Mouse (Mus musculus) heart, embryonic 15.5 days (tissue): ENCODE measurements at regions not wholly inside any gene's neighbourhood (a gene's known extent, or its start where the extent isn't known, plus 50 kb on each side); places are given as distances from the start of the nearest gene placed in this dataset.

Experiments used
- ATAC-seq: fragments of 200-750 bp; cut with Nextera tagmentation; replicated peaks from 2 replicates; pipeline ENCODE4 v1.8.0; 2017; ENCODE audit warnings: low read depth, moderate TSS enrichment; ENCODE audit not compliant: insufficient number of reproducible peaks, insufficient read depth, low FRiP score
- H3K27ac ChIP-seq: fragments of 300-500 bp; sonication (generic); 2 replicates; pipeline ENCODE4 v1.5.1; 2015; ENCODE audit warnings: mild to moderate bottlenecking, inconsistent platforms
- H3K27me3 ChIP-seq: fragments of 300-500 bp; sonication (generic); 2 replicates; pipeline ENCODE4 v1.6.1; 2015; ENCODE audit warnings: inconsistent platforms
- H3K36me3 ChIP-seq: fragments of 300-500 bp; sonication (generic); 2 replicates; pipeline ENCODE4 v1.6.1; 2015; ENCODE audit warnings: mild to moderate bottlenecking, inconsistent platforms
- H3K4me1 ChIP-seq: fragments of 300-500 bp; sonication (generic); replicated peaks from 2 replicates; pipeline ENCODE4 v1.6.1; 2015; ENCODE audit warnings: inconsistent platforms
- H3K4me2 ChIP-seq: fragments of 300-500 bp; sonication (generic); 2 replicates; pipeline ENCODE4 v1.6.1; 2015; ENCODE audit warnings: inconsistent platforms, mild to moderate bottlenecking, moderate library complexity
- H3K4me3 ChIP-seq: fragments of 300-500 bp; sonication (generic); 2 replicates; pipeline ENCODE4 v1.5.1; 2015; ENCODE audit warnings: mild to moderate bottlenecking, inconsistent platforms
- H3K9ac ChIP-seq: fragments of 300-500 bp; sonication (generic); 2 replicates; pipeline ENCODE4 v1.6.1; 2015; ENCODE audit warnings: mild to moderate bottlenecking, inconsistent platforms
- H3K9me3 ChIP-seq: fragments of 300-500 bp; sonication (generic); replicated peaks from 2 replicates; pipeline ENCODE4 v1.6.1; 2016; ENCODE audit warnings: inconsistent platforms
- WGBS: fragments of 180-500 bp; shearing (Covaris S2); methylation state at CpG from one replicate; pipeline ENCODE4 v1.1.7; 2015; ENCODE audit warnings: mixed read lengths; 5-methylcytosine and 5-hydroxymethylcytosine counted together

- H3K27me3 ChIP-seq, result peaks cover 59% of the 10 kb centered on the region
- no peak for ATAC-seq
- 80% methylated on average over 3 of the region's 3 CpGs for WGBS
These were observed 156.5 kb downstream of the Rplp1 start for GRCm38 (mm10) chr9:61757806-61758205.

GRCm38 (mm10) chr9:61756801-61757342 lies 157.5 kb downstream of the Rplp1 start:
- WGBS, result 58% methylated on average over 24 of the region's 24 CpGs
- no peaks in the 10 kb centered on the region for H3K36me3 ChIP-seq
- H3K27ac ChIP-seq, result no peak overlapping the region
- H3K27me3 ChIP-seq, result peaks cover 57% of the 10 kb centered on the region
- no peak overlapping the region for H3K4me2 ChIP-seq
- no peaks in the 10 kb centered on the region for H3K9me3 ChIP-seq
- H3K9ac ChIP-seq, result no peak overlapping the region
- H3K4me1 ChIP-seq, result peaks cover 9% of the 10 kb centered on the region
- ATAC-seq, result no peak
- no peak overlapping the region for H3K4me3 ChIP-seq

More at GRCm38 (mm10) chr9:61757806-61758205, 156.5 kb downstream of the Rplp1 start:
- Histone ChIP-seq H3K4me1 (peaks cover 9% of the 10 kb centered on the region), H3K27ac (no peak overlapping the region), H3K9me3 (no peaks in the 10 kb centered on the region), H3K9ac (no peak overlapping the region), H3K36me3 (no peaks in the 10 kb centered on the region), H3K4me2 (no peak overlapping the region), H3K4me3 (no peak overlapping the region)

GRCm38 (mm10) chr9:61756224-61756800 lies 158.0 kb downstream of the Rplp1 start:
- Histone ChIP-seq H3K4me2 (no peak overlapping the region), H3K4me3 (no peak overlapping the region), H3K9me3 (no peaks in the 10 kb centered on the region), H3K27me3 (peaks cover 55% of the 10 kb centered on the region), H3K27ac (no peak overlapping the region), H3K9ac (no peak overlapping the region), H3K4me1 (peaks cover 9% of the 10 kb centered on the region), H3K36me3 (no peaks in the 10 kb centered on the region)
- 68% methylated on average over 15 of the region's 15 CpGs for WGBS
- no peak for ATAC-seq

- H3K36me3 ChIP-seq, result no peaks in the 10 kb centered on the region
- H3K27me3 ChIP-seq, result peaks cover 48% of the 10 kb centered on the region
- no peak for ATAC-seq
These were observed 159.0 kb downstream of the Rplp1 start for GRCm38 (mm10) chr9:61755311-61755710.

GRCm38 (mm10) chr9:61753795-61754194 lies 160.5 kb downstream of the Rplp1 start:
- no peak overlapping the region for H3K9ac ChIP-seq
- no peaks in the 10 kb centered on the region for H3K36me3 ChIP-seq
- no peak overlapping the region for H3K27ac ChIP-seq
- ATAC-seq, result no peak
- WGBS, result 28% methylated on average over 10 of the region's 10 CpGs
- H3K4me3 ChIP-seq, result no peak overlapping the region
- H3K9me3 ChIP-seq, result no peaks in the 10 kb centered on the region
- peaks cover 34% of the 10 kb centered on the region for H3K27me3 ChIP-seq
- peaks cover 9% of the 10 kb centered on the region for H3K4me1 ChIP-seq
- H3K4me2 ChIP-seq, result 0 out of 2 replicates have a peak overlapping the region, but pooled peaks have one; percentile 22

More at GRCm38 (mm10) chr9:61755311-61755710, 159.0 kb downstream of the Rplp1 start:
- WGBS, result 89% methylated on average over 3 of the region's 3 CpGs
- H3K9me3 ChIP-seq, result no peaks in the 10 kb centered on the region
- no peak overlapping the region for H3K4me2 ChIP-seq
- H3K27ac ChIP-seq, result no peak overlapping the region
- peaks cover 9% of the 10 kb centered on the region for H3K4me1 ChIP-seq
- no peak overlapping the region for H3K4me3 ChIP-seq
- no peak overlapping the region for H3K9ac ChIP-seq

GRCm38 (mm10) chr9:61749201-61749600 lies 165.1 kb downstream of the Rplp1 start:
- no peak overlapping the region for H3K27ac ChIP-seq
- no peaks in the 10 kb centered on the region for H3K9me3 ChIP-seq
- H3K4me3 ChIP-seq, result no peak overlapping the region
- no peak overlapping the region for H3K9ac ChIP-seq
- 0 out of 2 replicates have a peak, but pooled peaks cover 6% of the 10 kb centered on the region for H3K27me3 ChIP-seq
- WGBS, result 88% methylated on average over 4 of the region's 4 CpGs
- peaks cover 14% of the 10 kb centered on the region for H3K4me1 ChIP-seq
- no peak overlapping the region for H3K4me2 ChIP-seq
- H3K36me3 ChIP-seq, result no peaks in the 10 kb centered on the region
- no peak for ATAC-seq

GRCm38 (mm10) chr9:61748416-61748815 lies 165.9 kb downstream of the Rplp1 start:
- Histone ChIP-seq H3K4me3 (no peak overlapping the region), H3K4me1 (peaks cover 9% of the 10 kb centered on the region), H3K4me2 (no peak overlapping the region), H3K27ac (no peak overlapping the region), H3K9ac (no peak overlapping the region), H3K36me3 (no peaks in the 10 kb centered on the region), H3K9me3 (no peaks in the 10 kb centered on the region), H3K27me3 (no peaks in the 10 kb centered on the region)
- ATAC-seq, result no peak

GRCm38 (mm10) chr9:61746401-61746800 lies 167.9 kb downstream of the Rplp1 start:
- H3K4me1 ChIP-seq, result peaks cover 9% of the 10 kb centered on the region
- peaks cover 5% of the 10 kb centered on the region for H3K27me3 ChIP-seq
- ATAC-seq, result no peak
- WGBS, result 45% methylated on average over 6 of the region's 6 CpGs
- H3K27ac ChIP-seq, result no peak overlapping the region
- no peak overlapping the region for H3K4me2 ChIP-seq
- no peak overlapping the region for H3K9ac ChIP-seq
- H3K4me3 ChIP-seq, result no peak overlapping the region
- no peaks in the 10 kb centered on the region for H3K36me3 ChIP-seq
- H3K9me3 ChIP-seq, result no peaks in the 10 kb centered on the region

GRCm38 (mm10) chr9:61745301-61745801 lies 169.0 kb downstream of the Rplp1 start:
- H3K9me3 ChIP-seq, result no peaks in the 10 kb centered on the region
- H3K36me3 ChIP-seq, result no peaks in the 10 kb centered on the region
- ATAC-seq, result no peak
- H3K4me1 ChIP-seq, result peaks cover 9% of the 10 kb centered on the region
- no peak overlapping the region for H3K9ac ChIP-seq
- peaks cover 8% of the 10 kb centered on the region for H3K27me3 ChIP-seq
- H3K27ac ChIP-seq, result no peak overlapping the region
- H3K4me3 ChIP-seq, result no peak overlapping the region
- 27% methylated on average over 7 of the region's 7 CpGs for WGBS
- no peak overlapping the region for H3K4me2 ChIP-seq

GRCm38 (mm10) chr9:61733540-61733939 lies 180.8 kb downstream of the Rplp1 start:
- H3K9ac ChIP-seq, result no peak overlapping the region
- H3K4me2 ChIP-seq, result no peak overlapping the region
- H3K36me3 ChIP-seq, result no peaks in the 10 kb centered on the region
- no peak overlapping the region for H3K4me3 ChIP-seq
- 0 out of 2 replicates have a peak, but pooled peaks cover 3% of the 10 kb centered on the region for H3K27me3 ChIP-seq
- H3K27ac ChIP-seq, result no peak overlapping the region
- WGBS, result 49% methylated on average over 2 of the region's 2 CpGs
- H3K9me3 ChIP-seq, result no peaks in the 10 kb centered on the region
- ATAC-seq, result no peak
- H3K4me1 ChIP-seq, result no peaks in the 10 kb centered on the region

GRCm38 (mm10) chr9:61732747-61733146 lies 181.6 kb downstream of the Rplp1 start:
- 56% methylated on average over 4 of the region's 4 CpGs for WGBS
- Histone ChIP-seq H3K4me3 (no peak overlapping the region), H3K27ac (no peak overlapping the region), H3K36me3 (no peaks in the 10 kb centered on the region), H3K4me2 (no peak overlapping the region), H3K9ac (no peak overlapping the region), H3K9me3 (no peaks in the 10 kb centered on the region), H3K4me1 (no peaks in the 10 kb centered on the region), H3K27me3 (0 out of 2 replicates have a peak, but pooled peaks cover 3% of the 10 kb centered on the region)
- ATAC-seq, result no peak

GRCm38 (mm10) chr9:61728115-61728514 lies 186.2 kb downstream of the Rplp1 start:
- H3K27me3 ChIP-seq, result 0 out of 2 replicates have a peak, but pooled peaks cover 9% of the 10 kb centered on the region
- no peak overlapping the region for H3K4me2 ChIP-seq
- H3K27ac ChIP-seq, result no peak overlapping the region
- H3K4me1 ChIP-seq, result 0 out of 2 replicates have a peak, but pooled peaks cover 2% of the 10 kb centered on the region
- no peak overlapping the region for H3K4me3 ChIP-seq
- H3K36me3 ChIP-seq, result no peaks in the 10 kb centered on the region
- 88% methylated on average over 4 of the region's 4 CpGs for WGBS
- H3K9me3 ChIP-seq, result no peaks in the 10 kb centered on the region
- no peak overlapping the region for H3K9ac ChIP-seq
- ATAC-seq, result no peak
